Mouse (Mus musculus) layer of hippocampus, postnatal 36 days (tissue): ENCODE measurements around the gene Gm5591. TPM values are rescaled to one million over a fixed set of nuclear protein-coding genes. Genes with fewer than 3 reads are reported as not detected.
"Not testable (repeated sequence)": the region's sequence is repeated elsewhere in the genome, so short reads cannot be mapped to it uniquely, and the experiment has no call there.

Source experiments
- DNase-seq, 2 experiments: peaks; one replicate each; pipeline ENCODE4 v3.0.0; 2022
- total RNA-seq, 2 experiments: library from RNA; stranded (reverse); gene quantifications; 2 replicates each; pipeline ENCODE4 v1.2.3; 2021

The Gm5591 gene
- total RNA-seq: not detected

- not testable (repeated sequence) for DNase-seq
Observed at GRCm38 (mm10) chr7:38528093-38528492, at the start of gene Gm5591. Gene Gm5591, minus strand, starts transcription at chr7:38528193.

DNA sequence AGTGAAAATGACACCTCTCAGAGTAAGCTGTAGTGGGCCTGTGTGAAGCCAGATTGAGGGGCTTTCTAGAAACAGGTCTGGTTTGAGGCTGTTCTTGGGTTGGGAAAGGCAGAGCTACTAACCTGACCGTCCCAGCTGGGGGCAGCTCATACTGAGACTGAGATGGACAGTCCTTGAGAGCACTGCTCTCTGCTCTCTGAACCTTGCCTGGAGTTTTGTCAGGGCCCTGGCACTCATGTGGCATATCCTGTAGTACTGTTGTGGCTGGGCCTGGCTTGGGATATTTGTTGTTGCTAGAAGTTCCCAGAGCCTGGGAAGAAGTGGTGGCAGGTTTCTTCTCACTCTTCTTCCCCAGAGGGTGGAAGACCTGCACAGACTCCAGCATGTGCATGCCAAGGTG, 39.5 kb downstream of the Gm5591 start:
- not testable (repeated sequence) for DNase-seq
